Mouse (Mus musculus) bone marrow macrophage, adult 2 months (primary cell): Measurements from ENCODE around the gene Rab37.

Source experiments
- CTCF ChIP-seq: IDR thresholded peaks from 2 replicates; pipeline ENCODE4 v1.5.1; 2012; ENCODE audit warnings: low read depth, mild to moderate bottlenecking, low read length, moderate library complexity
- POLR2A ChIP-seq: IDR thresholded peaks from 2 replicates; pipeline ENCODE4 v1.6.1; 2012; ENCODE audit warnings: mild to moderate bottlenecking, low read depth, low read length, borderline replicate concordance

DNA sequence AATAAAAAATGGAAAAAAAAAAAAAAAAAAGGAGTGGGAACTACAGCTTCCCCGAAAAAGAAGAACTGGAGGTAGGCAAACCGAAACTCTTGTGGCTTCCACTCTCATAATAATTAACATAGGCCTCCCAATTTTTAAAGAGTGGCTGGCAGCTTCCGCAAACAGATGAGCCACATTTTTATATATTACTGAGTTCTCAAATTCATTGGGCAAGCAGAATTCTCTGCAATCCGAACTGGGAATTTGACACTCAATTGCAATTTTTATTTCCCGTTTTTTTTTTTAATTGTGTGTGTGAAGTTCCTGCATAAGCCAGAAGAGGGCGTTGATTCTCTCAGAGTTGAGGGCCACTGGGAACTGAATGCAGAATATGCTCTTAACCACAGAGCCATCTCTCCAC is 24.5 kb upstream of the Rab37 start:
- TF ChIP-seq CTCF (no peak), POLR2A (no peak)
